Mouse (Mus musculus) liver, postnatal 0 days (tissue): Measurements from ENCODE around the gene Oip5. TPM values are rescaled to one million over a fixed set of nuclear protein-coding genes. Genes with fewer than 3 reads are reported as not detected.
"Not testable (repeated sequence)": the region's sequence is repeated elsewhere in the genome, so short reads cannot be mapped to it uniquely, and the experiment has no call there.

Source experiments
- ATAC-seq: fragments of 200-750 bp; cut with Nextera tagmentation; 2 replicates; pipeline ENCODE4 v1.8.0; 2017; ENCODE audit warnings: mild to moderate bottlenecking, moderate library complexity
- DNase-seq: peaks from one replicate; pipeline ENCODE4 v3.0.0-alpha.2; 2016
- H3K27ac ChIP-seq: fragments of 300-500 bp; sonication (generic); 2 replicates; pipeline ENCODE4 v1.5.1; 2014; ENCODE audit warnings: antibody characterized with exemption, moderate library complexity, mild to moderate bottlenecking, low read depth
- H3K27me3 ChIP-seq: fragments of 300-500 bp; sonication (generic); 2 replicates; pipeline ENCODE4 v1.6.1; 2014; ENCODE audit warnings: low read length, control low read depth, mixed read lengths; ENCODE audit not compliant: insufficient read depth
- H3K36me3 ChIP-seq: fragments of 300-500 bp; sonication (generic); replicated peaks from 2 replicates; pipeline ENCODE4 v1.6.1; 2014; ENCODE audit warnings: mild to moderate bottlenecking, control low read depth, low read length, moderate library complexity, mixed read lengths; ENCODE audit not compliant: insufficient read depth
- H3K4me1 ChIP-seq: fragments of 300-500 bp; sonication (generic); 2 replicates; pipeline ENCODE4 v1.6.1; 2014; ENCODE audit warnings: antibody characterized with exemption, mild to moderate bottlenecking, control low read depth; ENCODE audit not compliant: insufficient read depth
- H3K4me2 ChIP-seq: fragments of 300-500 bp; sonication (generic); 2 replicates; pipeline ENCODE4 v1.6.1; 2014; ENCODE audit warnings: low read depth, mild to moderate bottlenecking, low read length, moderate library complexity, mixed read lengths
- H3K4me3 ChIP-seq: fragments of 300-500 bp; sonication (generic); 2 replicates; pipeline ENCODE4 v1.5.1; 2014; ENCODE audit warnings: low read depth, low read length
- H3K9ac ChIP-seq: fragments of 300-500 bp; sonication (generic); replicated peaks from 2 replicates; pipeline ENCODE4 v1.6.1; 2014; ENCODE audit warnings: mild to moderate bottlenecking, moderate library complexity
- H3K9me3 ChIP-seq: fragments of 300-500 bp; sonication (generic); 2 replicates; pipeline ENCODE4 v1.6.1; 2016; ENCODE audit warnings: mild to moderate bottlenecking, control low read depth, low read length, mixed read lengths
- CTCF ChIP-seq: sonication (generic); IDR thresholded peaks from 2 replicates; pipeline ENCODE4 v1.5.1; 2016; ENCODE audit warnings: antibody characterized with exemption, low read depth
- EP300 ChIP-seq: IDR thresholded peaks from 2 replicates; pipeline ENCODE4 v1.6.1; 2016; ENCODE audit warnings: antibody characterized with exemption, low read depth, mild to moderate bottlenecking
- WGBS: fragments of 180-500 bp; shearing (Covaris S2); extraction: QIAGEN DNeasy Blood & Tissue Kit; methylation state at CpG from one replicate; pipeline ENCODE4 v1.1.7; 2014; ENCODE audit not compliant: insufficient replicate concordance; 5-methylcytosine and 5-hydroxymethylcytosine counted together
- polyA plus RNA-seq: library from polyadenylated mRNA; unstranded; fragments of >200 nt; fragmentation: Nextera tagmentation; extraction: Ambion mirVana; gene quantifications from 2 replicates; pipeline ENCODE4 v1.2.1, GENCODE M21; 2015

The Oip5 gene
- 14.3 and 16.5 TPM in 2 replicates for polyA plus RNA-seq

DNA sequence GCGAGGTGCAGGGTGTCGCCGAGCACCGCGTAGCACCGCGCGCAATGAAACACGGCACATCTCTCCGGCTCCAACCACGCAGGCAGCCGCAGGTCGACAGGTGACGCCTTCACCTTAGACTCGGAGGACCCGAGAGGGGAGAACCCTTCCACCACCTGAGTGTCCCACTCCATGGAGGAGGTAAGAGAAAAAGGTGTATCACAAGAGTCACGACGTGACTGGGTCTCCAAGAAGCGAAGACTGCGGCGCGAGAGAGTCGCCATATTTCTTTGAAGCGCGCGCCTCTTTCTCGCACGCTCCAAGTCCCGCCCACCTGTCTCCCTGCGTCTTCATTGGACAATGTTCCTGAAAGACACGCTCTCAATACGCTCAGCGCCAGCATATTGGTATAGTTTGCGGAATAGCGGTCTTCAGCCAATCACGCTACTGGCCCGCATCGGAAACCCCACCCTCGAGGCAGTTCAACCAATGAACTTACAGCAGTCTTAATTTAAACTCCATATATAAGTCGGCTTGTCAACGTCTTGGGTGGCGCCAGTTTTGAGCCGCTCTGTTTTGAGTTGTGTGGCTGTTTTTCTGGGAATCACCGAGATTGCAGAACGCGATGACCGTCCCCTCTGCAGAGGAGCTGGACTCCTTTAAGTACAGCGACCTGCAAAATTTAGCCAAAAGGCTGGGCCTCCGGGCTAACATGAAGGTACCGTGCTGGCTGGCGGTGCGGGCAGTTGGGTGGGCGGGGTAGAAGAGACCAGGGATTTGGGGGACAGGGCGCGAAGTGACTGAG, at the start of gene Oip5, which contains the start of gene Nusap1:
Oip5 (minus strand) TSS at position 271 of the 784 bp plus-strand sequence.
Nusap1 (plus strand) TSS at position 100 of the 784 bp plus-strand sequence.
- peak; percentile 94 for DNase-seq
- H3K4me3 ChIP-seq, result peak within 1 kb of the TSS; percentile 78
- peak; percentile 99 for ATAC-seq
- no peaks in the 10 kb centered on the region for H3K9me3 ChIP-seq
- H3K36me3 ChIP-seq, result peaks cover 8% of the 10 kb centered on the region
- under 1% methylated on average over 55 of the region's 55 CpGs for WGBS
- 0 out of 2 replicates have a peak, but pooled peaks cover 4% of the 10 kb centered on the region for H3K4me1 ChIP-seq
- peak within 1 kb of the TSS; percentile 89 for H3K27ac ChIP-seq
- peak within 1 kb of the TSS; percentile 85 for H3K9ac ChIP-seq
- no peak for TF ChIP-seq EP300
- TF ChIP-seq CTCF, result no peak
- H3K27me3 ChIP-seq, result no peaks in the 10 kb centered on the region
- peak within 1 kb of the TSS; percentile 75 for H3K4me2 ChIP-seq

DNA sequence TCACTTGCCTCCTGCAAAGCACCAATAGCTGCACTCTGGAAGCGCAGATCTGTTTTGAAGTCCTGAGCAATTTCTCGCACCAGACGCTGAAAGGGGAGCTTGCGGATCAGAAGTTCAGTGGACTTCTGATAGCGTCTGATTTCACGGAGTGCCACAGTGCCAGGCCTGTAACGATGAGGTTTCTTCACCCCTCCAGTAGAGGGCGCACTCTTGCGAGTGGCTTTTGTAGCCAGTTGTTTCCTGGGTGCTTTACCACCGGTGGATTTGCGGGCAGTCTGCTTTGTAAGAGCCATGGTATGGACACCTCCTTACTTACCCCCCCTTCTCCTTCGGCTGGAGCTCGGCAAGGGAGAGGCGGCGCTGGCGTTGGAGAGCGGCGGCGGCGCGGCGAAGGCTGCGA, 47.5 kb upstream of the Oip5 start:
- not testable (repeated sequence) for DNase-seq, H3K27me3 ChIP-seq, H3K4me3 ChIP-seq, H3K27ac ChIP-seq, H3K4me2 ChIP-seq, H3K9ac ChIP-seq, H3K9me3 ChIP-seq, H3K4me1 ChIP-seq, H3K36me3 ChIP-seq, ATAC-seq
- peak; percentile 50 for TF ChIP-seq CTCF
- WGBS, result 79% methylated on average over 20 of the region's 23 CpGs

DNA sequence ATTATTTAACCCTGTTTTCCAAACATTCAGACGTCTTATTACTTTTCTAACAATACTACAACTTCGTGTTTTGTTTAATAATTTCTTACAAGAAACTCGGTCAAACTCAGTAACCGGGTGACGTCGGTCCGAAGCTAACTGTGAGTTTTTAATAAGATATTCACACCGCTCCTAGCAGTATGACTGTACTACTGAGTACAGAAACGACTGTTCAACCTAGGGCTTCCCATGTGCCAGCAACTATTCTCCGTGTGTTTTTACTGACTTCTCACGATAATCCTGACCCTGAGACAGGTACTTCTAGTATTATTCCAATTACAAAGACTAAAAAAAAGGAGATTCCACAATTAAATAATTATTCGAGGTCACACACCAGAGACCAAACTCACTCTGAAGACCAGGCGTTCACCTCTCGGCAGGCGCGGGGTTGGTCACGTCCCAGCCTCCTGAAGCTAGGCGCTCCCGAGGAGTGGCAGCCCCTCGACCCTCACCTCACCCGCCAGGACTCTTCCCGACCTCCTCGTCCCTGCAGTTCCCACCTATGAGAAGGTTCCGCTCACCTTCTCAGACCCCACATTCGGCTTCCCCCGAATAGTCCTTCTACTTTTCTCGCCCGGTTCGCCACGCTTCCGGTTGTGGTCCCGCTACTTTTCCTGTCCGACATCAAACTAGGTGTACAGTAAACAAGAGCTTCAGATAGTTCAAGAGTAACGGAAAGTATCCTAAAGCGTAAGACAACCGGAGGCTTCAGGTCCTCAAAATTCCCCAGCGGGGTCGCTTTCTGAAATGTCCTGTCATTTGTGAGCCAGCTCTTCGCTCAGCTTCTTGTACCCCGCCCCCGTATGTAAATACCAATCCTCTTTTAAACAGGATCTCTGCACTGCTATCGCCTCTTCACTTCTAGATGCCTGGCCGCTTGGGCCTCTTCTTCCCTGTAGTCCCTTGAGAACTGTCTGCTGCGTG, 44.2 kb upstream of the Oip5 start, which contains the start of gene Ndufaf1:
Ndufaf1 (minus strand) TSS at position 608 of the 963 bp plus-strand sequence.
- Histone ChIP-seq H3K27me3 (no peaks in the 10 kb centered on the region), H3K36me3 (peaks cover 12% of the 10 kb centered on the region), H3K4me2 (peak within 1 kb of the TSS; percentile 85), H3K27ac (peak within 1 kb of the TSS; percentile 56), H3K9me3 (no peaks in the 10 kb centered on the region), H3K9ac (peak within 1 kb of the TSS; percentile 91), H3K4me1 (peaks cover 7% of the 10 kb centered on the region), H3K4me3 (peak within 1 kb of the TSS; percentile 90)
- no peak for TF ChIP-seq CTCF
- no peak for TF ChIP-seq EP300
- DNase-seq, result peak; percentile 84
- peak; percentile 92 for ATAC-seq
- WGBS, result 1% methylated on average over 44 of the region's 44 CpGs

DNA sequence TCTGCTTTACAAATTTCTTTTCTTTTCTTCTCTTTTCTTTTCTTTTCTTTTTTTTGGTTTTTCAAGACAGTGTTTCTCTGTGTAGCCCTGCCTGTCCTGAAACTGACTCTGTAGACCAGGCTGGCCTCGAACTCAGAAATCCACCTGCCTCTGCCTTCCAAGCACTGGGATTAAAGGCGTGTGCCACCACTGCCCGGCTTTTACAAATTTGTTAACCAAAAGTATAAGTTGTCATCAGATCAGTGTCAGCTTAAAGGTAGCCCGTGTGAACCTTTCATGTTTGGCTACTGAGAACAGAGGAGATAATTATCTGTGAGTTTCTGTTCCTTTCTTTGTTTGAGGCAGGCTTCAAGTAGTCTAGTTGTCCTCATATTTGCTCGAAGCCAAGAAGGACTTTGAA, 26.0 kb upstream of the Oip5 start:
- 89% methylated on average over 5 of the region's 5 CpGs for WGBS
- H3K27ac ChIP-seq, result no peak overlapping the region
- no peaks in the 10 kb centered on the region for H3K9me3 ChIP-seq
- no peak for ATAC-seq
- H3K4me1 ChIP-seq, result no peaks in the 10 kb centered on the region
- H3K27me3 ChIP-seq, result no peaks in the 10 kb centered on the region
- no peak for DNase-seq
- no peak for TF ChIP-seq CTCF
- TF ChIP-seq EP300, result no peak
- H3K36me3 ChIP-seq, result peaks cover 80% of the 10 kb centered on the region
- H3K4me2 ChIP-seq, result no peak overlapping the region
- no peak overlapping the region for H3K4me3 ChIP-seq
- H3K9ac ChIP-seq, result no peak overlapping the region

DNA sequence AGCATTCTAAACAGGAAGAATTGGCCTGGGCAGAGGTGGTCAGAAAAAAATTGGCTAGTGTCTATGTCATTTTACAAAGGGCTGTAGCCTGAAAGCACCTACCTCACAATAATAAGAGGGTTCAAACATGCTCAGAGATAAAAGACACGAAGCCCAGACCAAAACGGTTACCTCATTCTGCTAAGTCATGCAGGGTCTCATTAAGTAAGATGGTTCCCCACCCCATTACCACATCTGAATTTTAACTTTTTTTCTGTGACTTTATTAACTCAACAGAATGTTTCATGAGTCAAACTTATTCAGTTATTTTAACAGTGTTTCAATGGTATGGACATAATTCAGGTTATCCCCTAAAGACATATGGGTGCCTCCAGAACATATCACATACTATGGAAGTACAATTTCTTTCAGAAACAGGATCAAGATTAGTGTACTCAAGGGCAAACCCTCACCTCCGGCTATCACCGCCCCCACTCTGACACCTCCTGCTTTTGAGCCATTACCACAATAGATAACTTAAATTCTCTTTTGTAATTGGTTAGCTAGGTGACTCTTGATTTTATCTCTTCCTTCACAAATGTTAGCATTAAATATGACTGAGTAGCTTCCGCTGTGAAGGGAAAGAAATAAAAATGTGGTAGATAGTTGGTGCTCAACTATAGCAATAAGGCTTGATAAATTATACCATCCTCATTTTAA, 23.1 kb upstream of the Oip5 start:
- H3K36me3 ChIP-seq, result peaks cover 80% of the 10 kb centered on the region
- WGBS, result 90% methylated on average over 5 of the region's 5 CpGs
- no peak overlapping the region for H3K4me3 ChIP-seq

More for the DNA sequence above, 23.1 kb upstream of the Oip5 start:
- TF ChIP-seq EP300 (no peak), CTCF (no peak)
- ATAC-seq (no peak), DNase-seq (no peak)
- no peak overlapping the region for H3K27ac ChIP-seq
- no peak overlapping the region for H3K9ac ChIP-seq
- H3K4me1 ChIP-seq, result no peaks in the 10 kb centered on the region
- no peaks in the 10 kb centered on the region for H3K27me3 ChIP-seq
- H3K9me3 ChIP-seq, result no peaks in the 10 kb centered on the region
- no peak overlapping the region for H3K4me2 ChIP-seq
